Mouse (Mus musculus) spleen, embryonic (tissue): ENCODE data around the gene Ssbp3.

Experiments used
- CTCF ChIA-PET: fragments of 350-600 bp; sonication (Branson Sonifier 250); formaldehyde crosslinking; loops from one replicate; lab custom pipeline; 2022; lab: Charles Lee

Gene Ssbp3

DNA sequence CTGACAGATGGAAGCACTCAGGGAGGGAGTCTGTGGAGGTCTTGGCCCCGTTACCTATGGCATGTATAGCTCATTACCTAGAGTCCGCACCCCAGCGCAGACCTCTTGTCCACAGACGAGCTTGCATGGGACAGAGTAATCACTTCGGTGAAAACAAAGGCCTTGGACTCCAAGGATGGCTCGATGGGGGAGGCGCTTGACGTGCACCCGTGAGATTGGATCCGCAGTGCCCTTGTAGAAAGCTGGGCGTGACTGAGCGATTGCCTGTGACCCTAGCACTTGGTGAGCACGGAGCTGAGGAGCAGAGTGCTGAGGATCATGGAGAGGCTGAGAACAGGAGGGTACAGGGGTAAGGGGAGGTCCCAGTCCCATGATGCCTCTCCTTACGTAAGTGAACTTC lies 181.2 kb downstream of the Ssbp3 start:
- CTCF ChIA-PET: no interaction called here

- CTCF ChIA-PET: interaction anchor here (0.6 kb wide), 1 partner anchor 478 kb away, joined by 4 read pairs; no protein-coding TSS in a partner anchor
Measured at GRCm38 (mm10) chr4:107094484-107095187, 184.1 kb downstream of the Ssbp3 start.

DNA sequence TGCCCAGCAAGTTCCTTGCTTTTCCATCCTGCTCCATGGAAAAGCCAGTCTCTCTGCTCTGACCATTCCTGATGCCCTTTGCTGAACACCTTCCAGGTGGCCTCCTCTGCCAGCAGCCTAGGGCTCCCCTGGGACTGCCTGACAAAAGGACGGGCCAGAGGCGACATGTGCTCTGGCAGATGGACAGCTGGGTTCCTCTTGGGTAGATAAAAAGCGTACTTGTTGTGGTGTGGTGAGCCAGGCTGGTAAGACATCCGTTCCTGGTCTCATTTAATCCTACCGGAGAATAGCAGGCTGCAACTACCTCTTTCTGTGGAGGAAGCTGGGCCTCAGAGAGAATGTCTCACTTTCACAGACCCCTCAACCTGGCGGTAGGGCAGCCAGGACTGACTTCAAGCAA lies 185.5 kb downstream of the Ssbp3 start:
- CTCF ChIA-PET: no interaction called here

- CTCF ChIA-PET: no interaction called here
Measured at GRCm38 (mm10) chr4:107096841-107097373, 186.4 kb downstream of the Ssbp3 start, which contains the start of gene Cdcp2. TSS of gene Cdcp2 (plus strand) at chr4:107096891.

DNA sequence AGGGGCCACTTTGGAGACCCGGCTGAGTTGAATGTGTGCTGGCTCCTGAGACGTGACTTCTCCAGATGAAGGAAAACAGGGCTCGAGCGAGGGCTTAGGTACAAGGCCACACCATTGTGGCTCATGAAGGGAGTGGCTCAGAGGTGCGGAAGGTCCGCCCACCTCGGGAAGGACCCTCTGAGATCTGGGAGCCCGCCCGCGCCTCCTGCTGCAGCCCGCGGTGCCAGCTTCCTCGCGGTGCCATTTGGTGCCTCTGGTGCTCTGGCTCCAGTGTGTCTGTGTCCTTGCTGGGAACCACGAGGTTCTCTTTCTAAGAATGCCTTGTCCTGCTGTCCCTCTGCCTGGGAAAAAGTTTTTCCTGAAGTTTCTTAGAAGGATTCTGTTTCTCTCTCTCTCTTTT lies 187.4 kb downstream of the Ssbp3 start:
- CTCF ChIA-PET: no interaction called here

GRCm38 (mm10) chr4:107098375-107098774 lies 187.9 kb downstream of the Ssbp3 start:
- CTCF ChIA-PET: no interaction called here

- CTCF ChIA-PET: no interaction called here
Measured at GRCm38 (mm10) chr4:107098791-107099525, 188.5 kb downstream of the Ssbp3 start.
